Mouse (Mus musculus): ENCODE data around the gene Gfra1. TPM values are rescaled to one million over a fixed set of nuclear protein-coding genes. Genes with fewer than 3 reads are reported as not detected.

Gene Gfra1
- 1 to 10 TPM; 3.4 to 3.5 TPM for total RNA-seq (2021)
- long read RNA-seq, experiment 1, full-length matches to known transcripts = 1 of 1 reads
- long read RNA-seq, experiment 1, partial matches to known transcripts = 0 of 1 reads
- long read RNA-seq, experiment 1, other reads (novel, unspliced or antisense) = 0 of 1 reads
- long read RNA-seq, experiment 2 = 0 reads

GRCm38 (mm10) chr19:58455496-58456061 is at the start of gene Gfra1:
Gene Gfra1, minus strand, starts transcription at chr19:58455909.
- DNase-seq (ENCODE audit: low spot score) = peak; percentile 7

- no peak for DNase-seq (ENCODE audit: low spot score)
Observed at GRCm38 (mm10) chr19:58500049-58500448, 44.3 kb upstream of the Gfra1 start.

- DNase-seq (ENCODE audit: low spot score) = no peak
Observed at GRCm38 (mm10) chr19:58499420-58499966, 43.8 kb upstream of the Gfra1 start.

- DNase-seq (ENCODE audit: low spot score) = no peak
Observed at GRCm38 (mm10) chr19:58497106-58497505, 41.4 kb upstream of the Gfra1 start.

- no peak for DNase-seq (ENCODE audit: low spot score)
Observed at GRCm38 (mm10) chr19:58486686-58487085, 31.0 kb upstream of the Gfra1 start.

GRCm38 (mm10) chr19:58482373-58482977 is 26.8 kb upstream of the Gfra1 start:
- no peak for DNase-seq (ENCODE audit: low spot score)

- DNase-seq (ENCODE audit: low spot score) = no peak
Observed at GRCm38 (mm10) chr19:58474251-58474650, 18.5 kb upstream of the Gfra1 start.

- DNase-seq (ENCODE audit: low spot score) = peak; percentile 80
Observed at GRCm38 (mm10) chr19:58469421-58469820, 13.7 kb upstream of the Gfra1 start.

GRCm38 (mm10) chr19:58468331-58468730 is 12.6 kb upstream of the Gfra1 start:
- no peak for DNase-seq (ENCODE audit: low spot score)

GRCm38 (mm10) chr19:58463755-58464154 is 8.0 kb upstream of the Gfra1 start:
- no peak for DNase-seq (ENCODE audit: low spot score)

GRCm38 (mm10) chr19:58460361-58461022 is 4.8 kb upstream of the Gfra1 start:
- DNase-seq (ENCODE audit: low spot score) = no peak

- DNase-seq (ENCODE audit: low spot score) = no peak
Observed at GRCm38 (mm10) chr19:58456491-58457061, 867 bp upstream of the Gfra1 start.

GRCm38 (mm10) chr19:58455061-58455495 is 631 bp downstream of the Gfra1 start:
- DNase-seq (ENCODE audit: low spot score) = peak; percentile 26

GRCm38 (mm10) chr19:58454261-58455060 is 1.2 kb downstream of the Gfra1 start:
- peak; percentile 17 for DNase-seq (ENCODE audit: low spot score)

GRCm38 (mm10) chr19:58453581-58453980 is 2.1 kb downstream of the Gfra1 start:
- DNase-seq (ENCODE audit: low spot score) = peak; percentile 33

GRCm38 (mm10) chr19:58452941-58453551 is 2.7 kb downstream of the Gfra1 start:
- peak; percentile 46 for DNase-seq (ENCODE audit: low spot score)

- DNase-seq (ENCODE audit: low spot score) = no peak
Observed at GRCm38 (mm10) chr19:58452178-58452819, 3.4 kb downstream of the Gfra1 start.

GRCm38 (mm10) chr19:58451323-58451722 is 4.4 kb downstream of the Gfra1 start:
- DNase-seq (ENCODE audit: low spot score) = no peak

- DNase-seq (ENCODE audit: low spot score) = no peak
Observed at GRCm38 (mm10) chr19:58450716-58451115, 5.0 kb downstream of the Gfra1 start.

Data from gastrocnemius, adult 18-20 months (tissue).